Mouse (Mus musculus) CH12.LX (cell line): Measurements from ENCODE around the gene Rbm47. TPM values are rescaled to one million over a fixed set of nuclear protein-coding genes. Genes with fewer than 3 reads are reported as not detected.

Experiments
- DNase-seq: peaks from one replicate; pipeline ENCODE4 v3.0.0-alpha.2; 2013; ENCODE audit errors: extremely low read depth
- H3K27ac ChIP-seq: 2 replicates; pipeline ENCODE4 v1.5.1; 2012; ENCODE audit warnings: low read depth, mild to moderate bottlenecking, control low read depth, moderate library complexity; ENCODE audit not compliant: insufficient read depth
- H3K27me3 ChIP-seq: replicated peaks from 2 replicates; pipeline ENCODE3; 2012; ENCODE audit warnings: inconsistent platforms
- H3K36me3 ChIP-seq, 2 experiments: replicated peaks in 1 of 2; 2 replicates each; pipeline versions ENCODE3 to v1.6.1; 2012; ENCODE audit warnings: inconsistent platforms in 1 of 2, low read length in 1 of 2, mild to moderate bottlenecking in 1 of 2, mixed read lengths in 1 of 2, moderate library complexity in 1 of 2; ENCODE audit not compliant: control insufficient read depth in 1 of 2, insufficient read depth in 1 of 2
- H3K4me1 ChIP-seq, 2 experiments: 2 replicates each; pipeline ENCODE4 v1.6.1; 2012; ENCODE audit warnings: inconsistent platforms in 1 of 2, moderate library complexity in 1 of 2; ENCODE audit not compliant: insufficient read depth in 2 of 2, control insufficient read depth in 1 of 2
- H3K4me2 ChIP-seq: 2 replicates; pipeline ENCODE4 v1.6.1; 2012; ENCODE audit warnings: low read depth, mild to moderate bottlenecking, control low read depth; ENCODE audit not compliant: poor library complexity, insufficient read depth, severe bottlenecking
- H3K4me3 ChIP-seq, 3 experiments: fragments of 150-350 bp in 1 of 3; sonication (generic) in 1 of 3; replicated peaks in 1 of 3; 2 replicates each; pipeline versions ENCODE3 to v1.5.1; 2011 to 2012; ENCODE audit warnings: low read depth in 2 of 3, low read length in 2 of 3, mild to moderate bottlenecking in 2 of 3, moderate library complexity in 2 of 3, control low read depth in 1 of 3, improper control_type of control experiment in 1 of 3, inconsistent platforms in 1 of 3, mixed read lengths in 1 of 3; ENCODE audit not compliant: poor library complexity in 1 of 3
- H3K79me2 ChIP-seq: replicated peaks from 2 replicates; pipeline ENCODE4 v1.6.1; 2012; ENCODE audit warnings: mild to moderate bottlenecking, moderate library complexity; ENCODE audit not compliant: control insufficient read depth, poor library complexity, insufficient read depth, severe bottlenecking; ENCODE audit errors: extremely low read depth
- H3K9ac ChIP-seq: 2 replicates; pipeline ENCODE4 v1.6.1; 2012; ENCODE audit warnings: low read depth, mild to moderate bottlenecking, control low read depth, moderate library complexity; ENCODE audit not compliant: insufficient read depth
- H3K9me3 ChIP-seq: replicated peaks from 2 replicates; pipeline ENCODE3; 2012; ENCODE audit warnings: low read length, inconsistent platforms, mixed read lengths
- BHLHE40 ChIP-seq: IDR thresholded peaks from 2 replicates; pipeline ENCODE4 v1.6.1; 2011; ENCODE audit warnings: mild to moderate bottlenecking, low read depth, low read length, improper control_type of control experiment
- CHD1 ChIP-seq: IDR thresholded peaks from 2 replicates; pipeline ENCODE4 v1.6.1; 2012; ENCODE audit warnings: low read depth, low read length, improper control_type of control experiment, inconsistent platforms
- CHD2 ChIP-seq: IDR thresholded peaks from 2 replicates; pipeline ENCODE4 v1.6.1; 2011; ENCODE audit warnings: low read length, improper control_type of control experiment
- CTCF ChIP-seq, 2 experiments: IDR thresholded peaks in 1 of 2; conservative IDR thresholded peaks in 1 of 2; 2 replicates each; pipeline ENCODE4 v1.5.1; 2011 to 2012; ENCODE audit warnings: low read depth in 2 of 2, low read length in 2 of 2, improper control_type of control experiment in 1 of 2, inconsistent platforms in 1 of 2, mild to moderate bottlenecking in 1 of 2, moderate library complexity in 1 of 2
- E2F4 ChIP-seq: IDR thresholded peaks from 2 replicates; pipeline ENCODE4 v1.6.1; 2011; ENCODE audit warnings: low read depth, low read length, improper control_type of control experiment; ENCODE audit not compliant: insufficient replicate concordance
- EP300 ChIP-seq: IDR thresholded peaks from 2 replicates; pipeline ENCODE4 v1.6.1; 2011; ENCODE audit warnings: low read length, improper control_type of control experiment
- ETS1 ChIP-seq: conservative IDR thresholded peaks from 2 replicates; pipeline ENCODE4 v1.6.1; 2012; ENCODE audit warnings: low read depth, mild to moderate bottlenecking, inconsistent platforms, low read length, improper control_type of control experiment, moderate library complexity
- GABPA ChIP-seq: IDR thresholded peaks from 2 replicates; pipeline ENCODE4 v1.6.1; 2012; ENCODE audit warnings: low read depth, low read length, improper control_type of control experiment, inconsistent platforms; ENCODE audit not compliant: insufficient replicate concordance
- HCFC1 ChIP-seq: IDR thresholded peaks from 2 replicates; pipeline ENCODE4 v1.6.1; 2012; ENCODE audit warnings: low read depth, mild to moderate bottlenecking, inconsistent platforms, low read length, improper control_type of control experiment
- IRF4 ChIP-seq: IDR thresholded peaks from 2 replicates; pipeline ENCODE4 v1.6.1; 2014; ENCODE audit warnings: low read depth, mild to moderate bottlenecking, inconsistent platforms, low read length, improper control_type of control experiment
- JUN ChIP-seq: IDR thresholded peaks from 2 replicates; pipeline ENCODE4 v1.6.1; 2011; ENCODE audit warnings: low read depth, mild to moderate bottlenecking, low read length, improper control_type of control experiment, moderate library complexity; ENCODE audit not compliant: insufficient read depth
- JUND ChIP-seq: conservative IDR thresholded peaks from 2 replicates; pipeline ENCODE4 v1.6.1; 2011; ENCODE audit warnings: low read depth, low read length, improper control_type of control experiment
- KAT2A ChIP-seq: IDR thresholded peaks from 2 replicates; pipeline ENCODE4 v1.6.1; 2012; ENCODE audit warnings: low read length, improper control_type of control experiment, inconsistent platforms; ENCODE audit not compliant: insufficient replicate concordance
- MAFK ChIP-seq: IDR thresholded peaks from 2 replicates; pipeline ENCODE4 v1.6.1; 2011; ENCODE audit warnings: low read length, improper control_type of control experiment; ENCODE audit not compliant: insufficient replicate concordance
- MAX ChIP-seq: IDR thresholded peaks from 2 replicates; pipeline ENCODE4 v1.6.1; 2011; ENCODE audit warnings: low read length, improper control_type of control experiment
- MAZ ChIP-seq: IDR thresholded peaks from 2 replicates; pipeline ENCODE4 v1.6.1; 2012; ENCODE audit warnings: low read depth, mild to moderate bottlenecking, inconsistent platforms, low read length, improper control_type of control experiment, moderate library complexity
- MXI1 ChIP-seq: IDR thresholded peaks from 2 replicates; pipeline ENCODE4 v1.6.1; 2011; ENCODE audit warnings: mild to moderate bottlenecking, low read depth, low read length, improper control_type of control experiment
- MYC ChIP-seq: IDR thresholded peaks from 2 replicates; pipeline ENCODE4 v1.6.1; 2011; ENCODE audit warnings: low read depth, mild to moderate bottlenecking, improper control_type of control experiment, low read length
- NELFE ChIP-seq: IDR thresholded peaks from 2 replicates; pipeline ENCODE4 v1.6.1; 2011; ENCODE audit warnings: low read depth, low read length, improper control_type of control experiment
- NRF1 ChIP-seq: IDR thresholded peaks from 2 replicates; pipeline ENCODE4 v1.6.1; 2014; ENCODE audit warnings: low read depth, mild to moderate bottlenecking, inconsistent platforms, low read length, improper control_type of control experiment, moderate library complexity
- POLR2AphosphoS2 ChIP-seq: IDR thresholded peaks from 2 replicates; pipeline ENCODE4 v1.6.1; 2011; ENCODE audit warnings: low read depth, low read length, improper control_type of control experiment
- RCOR1 ChIP-seq: conservative IDR thresholded peaks from 2 replicates; pipeline ENCODE4 v1.6.1; 2012; ENCODE audit warnings: low read depth, mild to moderate bottlenecking, inconsistent platforms, low read length, improper control_type of control experiment
- SIN3A ChIP-seq: IDR thresholded peaks from 2 replicates; pipeline ENCODE4 v1.6.1; 2012; ENCODE audit warnings: low read length, improper control_type of control experiment, inconsistent platforms
- SMC3 ChIP-seq: IDR thresholded peaks from 2 replicates; pipeline ENCODE4 v1.6.1; 2011; ENCODE audit warnings: low read depth, low read length, improper control_type of control experiment
- TBP ChIP-seq: conservative IDR thresholded peaks from 2 replicates; pipeline ENCODE4 v1.6.1; 2011; ENCODE audit warnings: low read depth, low read length, improper control_type of control experiment
- TCF12 ChIP-seq: IDR thresholded peaks from 2 replicates; pipeline ENCODE4 v1.6.1; 2014; ENCODE audit warnings: low read depth, mild to moderate bottlenecking, inconsistent platforms, low read length, improper control_type of control experiment
- UBTF ChIP-seq: IDR thresholded peaks from 2 replicates; pipeline ENCODE4 v1.6.1; 2012; ENCODE audit warnings: low read depth, mild to moderate bottlenecking, inconsistent platforms, low read length, improper control_type of control experiment, moderate library complexity
- USF1 ChIP-seq: IDR thresholded peaks from 2 replicates; pipeline ENCODE4 v1.6.1; 2014; ENCODE audit warnings: low read depth, mild to moderate bottlenecking, inconsistent platforms, low read length, improper control_type of control experiment
- USF2 ChIP-seq: conservative IDR thresholded peaks from 2 replicates; pipeline ENCODE4 v1.6.1; 2011; ENCODE audit warnings: low read depth, low read length, improper control_type of control experiment
- ZC3H11A ChIP-seq: IDR thresholded peaks from 2 replicates; pipeline ENCODE4 v1.6.1; 2012; ENCODE audit warnings: low read depth, mild to moderate bottlenecking, inconsistent platforms, low read length, improper control_type of control experiment
- ZKSCAN1 ChIP-seq: IDR thresholded peaks from 2 replicates; pipeline ENCODE4 v1.6.1; 2012; ENCODE audit warnings: low read depth, inconsistent platforms, low read length, improper control_type of control experiment, borderline replicate concordance
- ZNF384 ChIP-seq: IDR thresholded peaks from 2 replicates; pipeline ENCODE4 v1.6.1; 2012; ENCODE audit warnings: low read depth, low read length, improper control_type of control experiment, inconsistent platforms
- dilution Hi-C: fragments of 300-500 bp; cut with MboI; formaldehyde crosslinking; loops from 2 replicates; pipeline ENCODE4 v1.14.3; 2020; ENCODE audit warnings: low sequenced_read_pairs; ENCODE audit not compliant: extremely low pct_unique_long_range_greater_than_20kb, extremely low pct_ligation_motif_present
- in situ Hi-C: fragments of 300-500 bp; cut with MboI; formaldehyde crosslinking; loops from 3 replicates; pipeline ENCODE4 v1.14.3; 2019; ENCODE audit warnings: low sequenced_read_pairs, low pct_ligation_motif_present, low pct_unique_long_range_greater_than_20kb, mixed read lengths
- polyA plus RNA-seq: library from polyadenylated mRNA; unstranded; fragments of >175 nt; gene quantifications from 2 replicates; pipeline ENCODE4 v1.2.1, GENCODE M21; 2012; ENCODE audit warnings: low read depth; ENCODE audit not compliant: insufficient read length
- total RNA-seq, 2 experiments: library from RNA; depleted of rRNA; stranded (reverse); fragments of 300-350 nt in 1 of 2; fragments of >200 nt in 1 of 2; gene quantifications; 2 replicates each; pipeline ENCODE4 v1.2.3; 2012 to 2014

Gene Rbm47
- total and polyA plus RNA-seq, 3 experiments, result 0.08 to 9.2 (median 1.1) TPM

DNA sequence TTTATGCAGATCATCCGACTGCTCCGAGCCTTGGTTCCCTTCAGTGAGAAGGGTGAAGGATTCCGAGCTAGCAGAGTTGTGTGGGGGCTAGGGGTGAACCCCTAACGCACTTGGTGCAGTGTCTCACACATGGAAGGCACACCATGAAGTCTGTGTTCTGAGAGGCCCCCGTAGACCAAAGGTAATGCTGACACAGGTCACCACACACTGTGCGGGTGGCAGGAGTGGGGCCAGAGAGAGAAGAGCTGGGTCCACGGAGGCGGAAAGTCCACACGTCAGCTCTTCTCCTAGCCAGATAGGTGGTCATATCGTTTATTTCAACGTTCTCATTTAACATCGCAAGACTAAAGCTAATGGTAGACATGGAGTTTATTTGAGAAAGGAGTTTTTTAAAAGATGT is 97.0 kb downstream of the Rbm47 start:
- in situ Hi-C loops (no loop called here), dilution Hi-C loops (no loop called here)
- Histone ChIP-seq H3K79me2 (peaks cover 28% of the 10 kb centered on the region), H3K36me3 (no peaks in the 10 kb centered on the region), H3K27ac (peak overlapping the region; percentile 99), H3K27me3 (no peaks in the 10 kb centered on the region), H3K9me3 (no peaks in the 10 kb centered on the region), H3K4me3 (peak overlapping the region in 1 of 3 experiments; percentile 17), H3K4me1 (peaks cover 22 to 63% of the 10 kb centered on the region in 2 experiments), H3K9ac (peak overlapping the region; percentile 68), H3K4me2 (peak overlapping the region; percentile 66; the same call in 1 of the 2 replicates)
- TF ChIP-seq HCFC1 (no peak), MYC (no peak), SMC3 (no peak), JUND (no peak), ZC3H11A (no peak), ETS1 (no peak), POLR2AphosphoS2 (no peak), TBP (no peak), UBTF (no peak), EP300 (no peak), JUN (no peak), BHLHE40 (no peak), RCOR1 (no peak), MXI1 (no peak), CHD2 (no peak), NRF1 (no peak)
- DNase-seq, result no peak

DNA sequence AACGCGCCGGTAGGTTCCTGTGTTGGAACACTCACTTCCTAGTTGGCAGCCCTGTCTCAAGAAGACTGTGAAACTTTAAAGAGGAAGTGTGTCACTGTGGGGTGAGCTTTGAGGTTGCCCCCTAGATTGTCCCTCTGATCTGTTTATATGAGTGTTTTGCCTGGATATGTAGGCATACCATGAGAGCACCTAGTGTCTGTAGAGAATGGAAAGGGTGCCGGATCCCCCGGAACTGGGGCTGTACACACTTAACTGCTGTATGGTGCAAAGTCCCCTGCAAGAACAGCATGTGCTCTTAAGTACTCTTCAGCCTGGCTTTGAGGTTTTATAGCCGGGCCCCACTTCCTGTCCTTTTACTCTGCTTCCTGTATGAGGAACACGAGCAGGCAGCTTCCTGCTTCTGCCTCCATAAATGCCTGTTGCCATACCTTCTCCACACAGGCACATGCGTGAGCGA is 97.9 kb downstream of the Rbm47 start:
- in situ Hi-C loops, result no loop called here
- Histone ChIP-seq H3K27ac (peak overlapping the region; percentile 99), H3K9ac (peak overlapping the region; percentile 68), H3K4me1 (peaks cover 27 to 65% of the 10 kb centered on the region in 2 experiments), H3K9me3 (no peaks in the 10 kb centered on the region), H3K79me2 (peaks cover 20% of the 10 kb centered on the region), H3K4me2 (peak overlapping the region; percentile 66), H3K36me3 (no peaks in the 10 kb centered on the region), H3K4me3 (no peak overlapping the region), H3K27me3 (no peaks in the 10 kb centered on the region)
- dilution Hi-C loops, result no loop called here
- peak; percentile 70 for DNase-seq
- TF ChIP-seq CTCF (conservative IDR thresholded peaks at IDR 0.05 in 1 of 2, IDR thresholded peaks at IDR 0.05 in 1 of 2; ENCODE audit: low read depth in 2 of 2, low read length in 2 of 2) (no peak), USF1 (no peak), KAT2A (0 out of 2 replicates have a peak, but pooled peaks have one; percentile 54), GABPA (no peak), NELFE (peak; percentile 86), MYC (peak; percentile 96), E2F4 (no peak), HCFC1 (peak; percentile 62), ZKSCAN1 (no peak), ZNF384 (0 out of 2 replicates have a peak, but pooled peaks have one; percentile 9), ETS1 (peak; percentile 64; the same call in 1 of the 2 replicates), ZC3H11A (no peak), SIN3A (peak; percentile 68; the same call in 1 of the 2 replicates), MAFK (no peak), BHLHE40 (peak; percentile 66), RCOR1 (peak; percentile 56; the same call in 1 of the 2 replicates), CHD1 (peak; percentile 78; the same call in 1 of the 2 replicates), MAX (peak; percentile 96), MAZ (peak; percentile 57; the same call in 1 of the 2 replicates), EP300 (peak; percentile 63), TCF12 (peak; percentile 61), USF2 (no peak), IRF4 (peak; percentile 71)
